Mouse (Mus musculus) embryonic stem cell, embryonic (primary cell): ENCODE measurements at regions not wholly inside any gene's neighbourhood (a gene's known extent, or its start where the extent isn't known, plus 50 kb on each side); places are given as distances from the start of the nearest gene placed in this dataset.

Source experiments
- CTCF ChIA-PET, 4 experiments: fragments of 300-600 bp in 2 of 4; fragments of 350-600 bp in 2 of 4; sonication (Branson Sonifier 250); formaldehyde crosslinking; loops; one replicate each; lab custom pipeline; 2022; ENCODE audit warnings: inconsistent platforms in 2 of 4; lab: Charles Lee
- POLR2A ChIA-PET, 4 experiments: fragments of 300-600 bp in 2 of 4; fragments of 350-600 bp in 2 of 4; sonication (Branson Sonifier 250); formaldehyde crosslinking; loops; one replicate each; lab custom pipeline; 2022; ENCODE audit warnings: antibody characterized with exemption in 4 of 4, inconsistent platforms in 1 of 4; lab: Charles Lee

- POLR2A ChIA-PET: no interaction called here
- CTCF ChIA-PET: no interaction called here
These were observed 315.4 kb downstream of the Icos start for GRCm38 (mm10) chr1:61293106-61293505.

- ChIA-PET CTCF (interaction anchor here in 1 of 4 experiments (0.6 kb wide), 1 partner anchor 575 kb away, joined by 3 read pairs; no protein-coding TSS in a partner anchor), POLR2A (no interaction called here)
These were observed 317.5 kb downstream of the Icos start for GRCm38 (mm10) chr1:61295219-61295618.

- CTCF ChIA-PET: interaction anchor here in 2 of 4 experiments (0.6 to 0.7 kb wide), 2 partner anchors 25 to 1273 kb away, joined by 3 to 5 read pairs; no protein-coding TSS in a partner anchor
These were observed 319.1 kb downstream of the Icos start for GRCm38 (mm10) chr1:61296831-61297230.

GRCm38 (mm10) chr1:61297361-61297760 lies 319.6 kb downstream of the Icos start:
- CTCF ChIA-PET: interaction anchor here in 3 of 4 experiments (0.6 to 1.2 kb wide), 9 partner anchors 14 to 1404 kb away, joined by 3 to 8 read pairs (median 4); no protein-coding TSS in a partner anchor
- POLR2A ChIA-PET: interaction anchor here in 2 of 4 experiments (0.6 to 0.9 kb wide), 2 partner anchors 155 to 668 kb away, joined by 3 to 4 read pairs; no protein-coding TSS in a partner anchor

More at GRCm38 (mm10) chr1:61296831-61297230, 319.1 kb downstream of the Icos start:
- POLR2A ChIA-PET: interaction anchor here in 1 of 4 experiments (0.7 to 0.9 kb wide), 2 partner anchors 15 to 668 kb away, joined by 3 to 4 read pairs; no protein-coding TSS in a partner anchor

GRCm38 (mm10) chr1:61298064-61298463 lies 320.3 kb downstream of the Icos start:
- ChIA-PET POLR2A (interaction anchor here in 2 of 4 experiments (0.6 kb wide), 2 partner anchors 156 to 1726 kb away, joined by 3 read pairs; no protein-coding TSS in a partner anchor), CTCF (interaction anchor here in 3 of 4 experiments (0.6 to 1.2 kb wide), 12 partner anchors 9 to 1403 kb away, joined by 3 to 8 read pairs (median 4); no protein-coding TSS in a partner anchor)

- CTCF ChIA-PET: interaction anchor here in 2 of 4 experiments (0.7 to 1.2 kb wide), 2 partner anchors 16 to 184 kb away, joined by 5 read pairs; no protein-coding TSS in a partner anchor
- POLR2A ChIA-PET: interaction anchor here in 1 of 4 experiments (0.7 to 1.1 kb wide), 2 partner anchors 10 to 214 kb away, joined by 3 read pairs; no protein-coding TSS in a partner anchor
These were observed 321.1 kb downstream of the Icos start for GRCm38 (mm10) chr1:61298779-61299178.

GRCm38 (mm10) chr1:61300491-61300890 lies 322.8 kb downstream of the Icos start:
- ChIA-PET POLR2A (interaction anchor here in 1 of 4 experiments (1.1 to 1.5 kb wide), 2 partner anchors 14 to 43 kb away, joined by 3 to 5 read pairs; no protein-coding TSS in a partner anchor), CTCF (no interaction called here)

- POLR2A ChIA-PET: interaction anchor here in 2 of 4 experiments (0.6 to 1.5 kb wide), 2 partner anchors 13 to 117 kb away, joined by 4 to 5 read pairs; no protein-coding TSS in a partner anchor
- CTCF ChIA-PET: interaction anchor here in 1 of 4 experiments (1.6 kb wide), 1 partner anchor 120 kb away, joined by 4 read pairs; no protein-coding TSS in a partner anchor
These were observed 323.6 kb downstream of the Icos start for GRCm38 (mm10) chr1:61301041-61302030.

- CTCF ChIA-PET: interaction anchor here in 1 of 4 experiments (1.6 kb wide), 1 partner anchor 121 kb away, joined by 4 read pairs; no protein-coding TSS in a partner anchor
- POLR2A ChIA-PET: no interaction called here
These were observed 324.9 kb downstream of the Icos start for GRCm38 (mm10) chr1:61302570-61303071.

- ChIA-PET POLR2A (no interaction called here), CTCF (no interaction called here)
These were observed 328.6 kb downstream of the Icos start for GRCm38 (mm10) chr1:61306296-61306695.

- ChIA-PET POLR2A (interaction anchor here in 1 of 4 experiments (0.7 kb wide), 1 partner anchor 10 kb away, joined by 3 read pairs; no protein-coding TSS in a partner anchor), CTCF (no interaction called here)
These were observed 329.1 kb upstream of the Pard3b start for GRCm38 (mm10) chr1:61309563-61309962.

GRCm38 (mm10) chr1:61310063-61310760 lies 328.4 kb upstream of the Pard3b start:
- CTCF ChIA-PET: no interaction called here
- POLR2A ChIA-PET: no interaction called here

- POLR2A ChIA-PET: interaction anchor here in 1 of 4 experiments (0.6 kb wide), 1 partner anchor 69 kb away, joined by 5 read pairs; no protein-coding TSS in a partner anchor
- CTCF ChIA-PET: no interaction called here
These were observed 327.9 kb upstream of the Pard3b start for GRCm38 (mm10) chr1:61310761-61311090.

GRCm38 (mm10) chr1:61313196-61313595 lies 325.4 kb upstream of the Pard3b start:
- ChIA-PET CTCF (no interaction called here), POLR2A (no interaction called here)

- ChIA-PET CTCF (no interaction called here), POLR2A (no interaction called here)
These were observed 322.4 kb upstream of the Pard3b start for GRCm38 (mm10) chr1:61316261-61316660.

- POLR2A ChIA-PET: no interaction called here
- CTCF ChIA-PET: no interaction called here
These were observed 321.9 kb upstream of the Pard3b start for GRCm38 (mm10) chr1:61316736-61317135.

GRCm38 (mm10) chr1:61318042-61318441 lies 320.6 kb upstream of the Pard3b start:
- POLR2A ChIA-PET: no interaction called here

GRCm38 (mm10) chr1:61321513-61322145 lies 317.0 kb upstream of the Pard3b start:
- ChIA-PET CTCF (no interaction called here), POLR2A (no interaction called here)

More at GRCm38 (mm10) chr1:61318042-61318441, 320.6 kb upstream of the Pard3b start:
- CTCF ChIA-PET: no interaction called here
